Mouse (Mus musculus) ZHBTc4 (cell line): ENCODE data around the gene Pdcd7.

ENCODE experiments used
- DNase-seq: peaks from one replicate; pipeline ENCODE4 v3.0.0-alpha.2; 2011; ENCODE audit warnings: low read depth, low spot score

Gene Pdcd7

DNA sequence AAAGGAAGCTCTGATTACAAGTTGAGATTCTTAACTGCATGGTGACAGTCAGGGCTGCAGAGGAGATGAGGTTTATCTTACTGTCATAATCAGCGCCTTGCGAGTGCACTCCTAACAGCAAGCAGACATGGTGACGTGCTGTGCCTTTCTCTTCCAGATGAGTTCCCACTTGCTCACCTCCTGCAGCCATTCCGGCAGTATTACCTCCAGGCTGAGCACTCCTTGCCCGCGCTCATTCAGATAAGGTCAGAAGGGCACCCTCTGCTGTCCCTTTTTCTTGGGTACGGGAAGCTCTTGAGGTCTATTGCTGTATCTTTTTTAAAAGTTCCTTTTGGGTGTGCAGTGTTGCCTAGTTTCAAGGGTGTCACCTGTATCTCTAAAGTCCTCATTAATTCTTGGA, 10.7 kb downstream of the Pdcd7 start:
- DNase-seq = no peak

DNA sequence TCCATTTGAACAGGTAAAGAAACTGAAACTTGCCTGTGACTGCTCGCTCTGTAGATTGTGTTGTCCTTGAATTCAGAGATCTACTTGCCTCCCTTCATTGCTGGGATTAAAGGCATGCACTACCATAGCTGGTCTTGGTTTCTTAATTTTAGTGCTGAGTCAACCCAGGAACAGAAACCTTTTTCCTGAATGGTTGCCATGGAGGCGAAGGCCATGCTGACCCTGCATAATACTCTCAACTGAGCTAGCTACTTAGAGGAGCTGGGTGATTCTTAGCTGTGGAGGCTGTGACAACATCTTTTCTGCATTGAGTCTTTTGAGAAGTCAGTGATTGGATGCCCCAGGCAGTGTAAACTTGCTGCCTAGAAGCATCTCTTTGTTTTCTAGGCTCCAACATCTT, 11.1 kb downstream of the Pdcd7 start:
- DNase-seq = no peak

DNA sequence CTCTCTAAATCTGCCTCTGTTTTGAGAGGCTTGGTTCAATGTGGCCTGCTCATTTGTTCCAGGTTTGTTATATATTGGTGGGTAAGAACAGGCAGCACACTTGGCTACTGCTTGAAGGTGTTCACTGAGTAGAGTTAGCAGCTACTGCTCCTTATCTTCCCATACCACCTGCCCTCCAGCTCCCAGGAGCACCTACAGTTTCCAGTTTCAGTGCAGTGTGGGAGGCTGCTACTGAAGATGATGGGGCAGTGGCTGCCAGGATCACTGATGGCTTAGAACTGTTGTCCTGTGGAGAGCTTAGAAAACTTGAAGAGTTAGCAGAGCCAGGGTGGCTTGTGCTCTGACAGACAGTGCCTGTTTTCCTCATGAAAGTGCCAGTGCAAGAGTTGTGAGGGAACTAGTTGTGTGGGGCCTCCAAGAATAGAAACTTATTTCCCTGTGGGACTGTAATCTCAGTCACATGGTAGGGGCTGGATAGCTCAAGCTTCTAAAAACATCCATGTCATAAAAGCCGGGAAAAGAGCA, 13.1 kb downstream of the Pdcd7 start:
- DNase-seq = no peak

GRCm38 (mm10) chr9:65360641-65361448, 14.9 kb downstream of the Pdcd7 start, which contains the start of gene Ubap1l:
Ubap1l (plus strand) TSS chr9:65361041.
- no peak for DNase-seq

DNA sequence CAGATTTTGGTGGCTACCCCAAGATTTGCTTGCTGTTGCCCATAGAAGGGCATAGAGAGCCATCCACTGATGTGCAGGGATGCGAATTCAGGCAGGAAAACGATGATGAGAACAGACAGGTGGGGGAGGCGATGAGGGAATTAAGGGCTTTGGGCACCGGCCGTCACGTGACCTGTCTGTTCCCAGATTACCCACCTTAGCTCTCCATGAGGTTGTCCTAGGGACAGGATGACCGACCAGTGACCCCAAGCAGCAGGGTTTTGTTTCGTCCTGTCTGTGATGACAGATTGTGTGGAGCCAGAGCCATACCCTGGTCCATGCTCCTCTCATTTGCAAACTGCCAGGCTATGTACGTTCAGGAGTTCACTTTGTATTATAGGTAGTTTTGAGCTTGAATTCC, 17.8 kb downstream of the Pdcd7 start:
- no peak for DNase-seq

DNA sequence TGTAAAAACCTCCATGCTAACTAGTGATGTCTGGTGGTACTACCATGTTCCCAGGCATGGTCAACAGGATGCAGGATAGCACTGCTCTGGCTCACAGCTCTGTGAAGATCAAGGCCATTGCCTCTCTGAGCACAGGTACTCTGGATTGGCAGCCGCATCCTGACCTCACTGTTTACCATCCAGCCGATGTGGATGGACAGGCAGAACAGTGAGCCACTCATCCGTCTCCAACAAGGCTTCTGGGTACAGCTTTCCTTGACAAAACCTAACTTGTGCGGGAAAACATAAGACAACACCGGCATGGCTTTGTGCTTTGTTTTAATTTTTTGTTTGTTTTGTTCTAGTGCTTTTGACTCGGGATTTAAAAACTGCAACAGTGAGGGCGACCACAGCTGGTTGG, 19.8 kb downstream of the Pdcd7 start:
- DNase-seq = no peak

- peak; percentile 56 for DNase-seq
Measured at GRCm38 (mm10) chr9:65371756-65372155, 25.9 kb downstream of the Pdcd7 start.

GRCm38 (mm10) chr9:65372449-65372848, 26.5 kb downstream of the Pdcd7 start:
- peak; percentile 52 for DNase-seq

DNA sequence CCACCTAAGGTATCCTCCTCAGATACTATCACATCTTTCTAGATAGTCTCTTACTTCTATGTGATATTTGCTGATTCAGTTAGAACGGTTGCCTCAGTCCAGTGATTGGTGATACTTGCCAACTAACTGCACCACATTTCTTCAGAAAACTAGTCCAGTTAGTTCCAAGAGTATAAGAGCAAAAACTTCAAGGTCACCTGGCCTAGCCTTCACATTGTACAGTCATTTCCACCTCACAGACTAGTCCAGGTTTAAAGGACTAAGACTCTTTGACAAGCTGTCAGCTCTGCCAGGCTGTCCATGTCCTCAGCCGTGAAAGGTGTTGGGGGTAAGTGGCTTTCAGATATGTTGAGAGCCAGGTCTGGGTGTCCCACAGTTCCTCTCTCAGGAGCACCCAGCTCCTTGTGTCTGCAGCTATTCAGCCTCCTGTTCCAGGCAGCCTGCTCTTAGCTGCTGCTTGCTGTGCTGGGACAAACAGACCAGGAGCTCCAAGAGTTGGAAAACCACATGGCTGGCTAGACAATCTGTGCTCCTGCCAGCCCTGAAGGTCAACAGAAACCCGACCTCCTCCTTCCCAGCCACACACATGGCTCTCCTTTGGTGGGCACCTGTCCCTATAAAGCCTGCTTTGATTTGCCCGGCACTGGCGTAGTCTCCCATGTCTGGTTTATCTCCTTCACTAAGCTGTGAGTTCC, 28.7 kb downstream of the Pdcd7 start:
- DNase-seq = no peak

DNA sequence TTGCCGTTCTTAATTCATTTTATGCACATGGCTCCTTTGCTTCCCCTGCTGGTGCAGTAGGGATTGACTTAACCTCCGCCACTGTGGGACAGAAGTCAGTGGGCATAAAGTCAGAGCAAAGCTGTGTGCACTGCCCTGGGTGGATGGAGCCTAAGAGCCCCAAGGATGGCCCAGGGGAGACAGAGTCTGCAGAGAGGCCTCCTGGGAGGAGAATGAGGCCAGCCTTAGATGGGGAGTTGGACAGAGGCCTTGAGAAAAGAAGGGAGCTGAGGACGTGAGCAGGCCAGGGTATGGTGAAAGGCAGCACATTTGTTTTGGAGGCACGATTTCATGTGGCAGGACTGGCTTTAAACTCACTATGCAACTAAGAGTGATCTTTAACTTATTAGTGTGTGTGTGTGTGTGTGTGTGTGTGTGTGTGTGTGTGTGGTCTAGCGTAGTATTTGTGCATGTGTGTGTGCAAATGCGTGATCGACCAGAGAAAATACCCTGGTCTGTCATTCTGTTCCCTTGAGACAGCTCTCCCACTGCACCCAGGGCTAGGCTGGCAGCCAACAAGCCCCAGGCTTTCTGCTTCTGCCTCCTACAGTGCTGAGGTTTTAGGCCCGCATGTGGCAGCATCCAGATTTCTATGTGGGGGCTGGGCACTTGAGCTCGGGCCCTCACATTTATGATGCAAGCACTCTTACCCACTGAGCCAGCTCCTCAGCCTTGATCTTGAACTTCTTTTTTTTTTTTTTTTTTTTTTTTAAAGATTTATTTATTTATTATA, 29.4 kb downstream of the Pdcd7 start:
- DNase-seq = no peak

DNA sequence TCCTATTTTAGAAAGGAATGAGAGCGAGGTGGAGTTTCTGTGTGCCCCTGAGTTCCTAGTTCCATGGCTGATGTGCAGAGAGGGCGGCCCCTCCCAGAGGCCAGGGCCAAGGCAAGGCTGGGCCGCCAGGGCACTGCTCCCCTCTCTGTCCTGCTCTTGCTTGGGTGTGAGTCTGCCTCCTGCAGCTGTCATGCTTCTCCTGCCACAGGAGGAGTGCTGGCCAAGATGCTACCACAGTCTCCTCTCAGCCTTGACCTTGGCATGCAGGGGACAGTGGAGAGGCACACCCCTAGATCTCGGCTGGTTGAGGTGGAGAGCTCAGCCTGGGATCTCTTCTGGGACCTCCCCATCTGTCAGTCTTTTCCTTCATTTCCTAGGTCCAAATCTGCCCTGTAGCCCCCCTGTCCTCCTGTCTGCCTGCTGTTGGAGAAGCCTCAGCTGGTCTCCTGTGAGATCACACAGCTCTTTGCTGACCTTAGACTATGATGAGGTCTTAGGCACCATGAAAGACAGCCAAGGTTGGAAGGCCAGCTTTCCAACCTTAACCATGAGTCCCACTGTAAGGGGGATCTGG, 35.2 kb downstream of the Pdcd7 start:
- DNase-seq = no peak

DNA sequence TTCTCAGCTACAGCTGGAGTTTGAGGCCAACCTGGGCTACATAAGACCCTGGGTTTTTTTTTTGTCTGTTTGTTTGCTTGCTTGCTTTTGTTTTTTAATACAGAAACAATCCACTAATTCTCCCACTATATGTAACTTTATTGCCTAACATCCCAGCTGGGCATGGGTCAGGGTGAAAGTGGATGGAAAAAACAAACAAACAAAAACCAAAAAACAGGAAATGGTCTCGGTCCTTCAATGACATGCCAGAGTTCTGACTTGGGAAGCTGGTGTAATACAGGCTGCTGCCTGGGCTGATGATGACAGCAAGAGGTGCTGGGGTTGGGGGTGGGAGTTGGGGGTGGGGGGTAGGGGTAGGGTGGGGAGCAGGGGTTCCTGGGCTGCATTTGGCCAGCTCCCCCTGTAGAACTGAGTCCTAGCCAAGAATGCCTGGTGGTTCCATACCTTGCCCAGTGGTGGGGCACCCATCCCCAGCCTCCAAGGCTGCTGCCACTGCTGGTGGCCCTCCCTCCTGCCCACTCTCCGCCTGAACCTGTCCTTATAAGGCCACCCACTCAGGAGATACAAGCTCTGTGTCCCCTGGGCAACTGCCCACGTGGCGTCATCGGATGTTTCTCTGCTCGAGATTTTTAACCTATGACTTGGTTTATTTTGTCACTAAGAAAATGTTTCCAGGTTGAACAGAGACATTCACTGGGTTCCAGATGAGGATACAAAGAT, 36.3 kb downstream of the Pdcd7 start:
- no peak for DNase-seq

GRCm38 (mm10) chr9:65382751-65383097, 36.8 kb downstream of the Pdcd7 start:
- no peak for DNase-seq

DNA sequence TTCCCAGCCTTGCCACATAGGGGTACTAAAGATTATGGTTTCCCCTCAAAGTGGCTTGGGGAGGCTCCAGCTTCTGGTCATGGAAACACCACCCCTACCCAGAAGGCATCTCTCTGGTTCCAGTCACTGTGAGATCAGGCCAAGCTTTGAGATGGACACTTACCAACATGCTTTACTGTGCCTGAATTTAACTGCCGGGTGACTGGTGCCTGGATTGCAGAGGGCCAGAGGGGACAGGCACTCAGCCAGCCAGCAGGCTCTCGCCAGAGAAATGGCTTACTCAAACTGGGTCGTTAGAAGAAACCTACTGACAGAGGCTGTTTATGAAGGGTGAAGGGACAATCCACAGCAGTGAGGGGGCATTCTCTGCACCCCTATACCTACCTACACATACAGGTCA, 38.4 kb downstream of the Pdcd7 start:
- no peak for DNase-seq

- peak; percentile 22 for DNase-seq
Measured at GRCm38 (mm10) chr9:65386373-65387140, 40.7 kb downstream of the Pdcd7 start.

DNA sequence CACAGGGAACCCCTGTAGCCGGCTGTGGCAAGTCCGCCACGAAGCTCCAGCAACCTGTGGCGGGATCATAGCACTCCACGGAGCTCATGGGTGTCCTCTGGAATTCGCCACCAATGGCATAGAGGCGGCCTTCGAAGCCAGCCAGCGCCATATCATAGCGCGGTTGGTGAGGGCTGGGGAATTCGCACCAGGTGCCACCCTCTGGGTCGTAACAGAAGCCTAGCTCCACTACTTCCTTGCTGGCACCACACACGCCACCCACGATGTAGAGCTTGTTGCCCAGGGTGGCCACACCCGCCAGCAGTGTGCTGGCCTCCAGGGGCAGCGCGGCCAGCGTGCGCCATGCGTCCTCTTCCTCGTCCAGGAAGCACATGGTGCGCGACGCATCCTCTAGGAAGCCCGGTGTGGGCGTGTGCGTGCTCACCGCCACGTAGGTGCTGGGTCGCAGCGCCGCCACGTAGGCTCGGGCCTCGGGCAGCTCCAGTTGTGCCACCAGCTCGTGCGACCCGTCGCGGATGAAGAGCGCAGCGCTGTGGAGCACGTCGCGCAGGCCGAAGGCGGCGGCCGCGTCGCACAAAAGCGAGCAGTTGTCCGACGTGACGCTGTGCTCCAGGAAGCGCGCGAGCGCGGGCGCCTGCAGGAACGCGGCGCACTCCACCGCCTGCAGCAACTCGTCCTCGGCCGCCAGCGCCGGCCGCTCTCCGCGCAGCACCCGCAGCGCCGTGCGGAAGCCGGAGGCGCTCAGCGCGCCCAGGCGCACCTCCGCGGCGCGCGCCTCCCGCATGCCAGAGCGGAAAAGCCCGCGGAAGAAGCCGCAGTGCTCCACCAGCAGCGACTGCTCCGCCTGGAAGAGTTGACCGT, 45.1 kb downstream of the Pdcd7 start:
- peak; percentile 76 for DNase-seq

DNA sequence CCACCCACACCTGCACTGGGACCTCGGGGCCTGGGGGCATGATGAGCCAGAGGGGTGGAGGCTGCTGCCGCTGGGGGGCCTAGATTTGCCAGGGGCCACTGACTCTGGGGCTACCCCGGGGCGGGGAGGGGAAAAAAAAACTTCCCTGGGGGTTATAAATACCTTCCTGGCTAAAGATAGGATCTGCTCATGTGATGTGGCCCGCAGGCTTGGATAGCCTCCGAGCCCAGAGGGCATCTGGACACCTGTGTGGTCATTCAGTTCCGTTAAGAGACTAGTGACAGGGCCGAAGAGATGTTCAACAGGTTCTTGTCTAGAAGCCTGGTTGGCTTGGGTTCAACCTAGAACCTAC, 45.7 kb downstream of the Pdcd7 start, which contains the start of gene Kbtbd13:
Gene Kbtbd13, minus strand, starts transcription at position 40 of the 352 bp plus-strand sequence.
- DNase-seq = no peak

GRCm38 (mm10) chr9:65392638-65393364, 46.9 kb downstream of the Pdcd7 start:
- DNase-seq = peak; percentile 78

DNA sequence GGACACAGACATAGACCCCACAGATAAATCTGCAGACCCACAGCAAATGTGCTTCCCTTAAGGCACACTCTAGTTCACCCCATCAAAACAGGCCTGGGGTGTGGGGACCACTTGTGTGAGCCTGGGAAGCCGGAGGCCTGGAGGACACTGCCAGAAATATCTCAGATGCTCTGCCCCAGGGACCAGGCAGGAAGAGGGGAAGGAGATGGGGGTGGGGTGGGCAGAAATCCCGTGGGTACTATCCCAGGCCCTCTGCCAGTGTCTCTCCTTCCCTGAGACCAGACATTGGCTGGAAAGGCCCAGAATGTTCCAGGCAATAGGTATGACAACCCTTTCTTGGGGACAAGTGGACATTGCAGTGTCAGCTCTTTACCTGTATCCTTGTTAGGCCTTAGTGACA, 47.7 kb downstream of the Pdcd7 start:
- DNase-seq = no peak
